Mouse (Mus musculus) C3H10T1/2 (cell line): ENCODE results near the gene Krt28. TPM values are rescaled to one million over a fixed set of nuclear protein-coding genes. Genes with fewer than 3 reads are reported as not detected.

Experiments used
- polyA plus RNA-seq, 2 experiments: library from polyadenylated mRNA; unstranded; fragments of >200 nt; fragmentation: generic; extraction: Trizol; gene quantifications; one replicate each; pipeline ENCODE4 v1.2.1; 2012; ENCODE audit warnings: missing spikeins in 2 of 2

Krt28 gene
- polyA plus RNA-seq: under 1 TPM in 1 of 2 experiments, not detected in 1; 0.02 TPM

DNA sequence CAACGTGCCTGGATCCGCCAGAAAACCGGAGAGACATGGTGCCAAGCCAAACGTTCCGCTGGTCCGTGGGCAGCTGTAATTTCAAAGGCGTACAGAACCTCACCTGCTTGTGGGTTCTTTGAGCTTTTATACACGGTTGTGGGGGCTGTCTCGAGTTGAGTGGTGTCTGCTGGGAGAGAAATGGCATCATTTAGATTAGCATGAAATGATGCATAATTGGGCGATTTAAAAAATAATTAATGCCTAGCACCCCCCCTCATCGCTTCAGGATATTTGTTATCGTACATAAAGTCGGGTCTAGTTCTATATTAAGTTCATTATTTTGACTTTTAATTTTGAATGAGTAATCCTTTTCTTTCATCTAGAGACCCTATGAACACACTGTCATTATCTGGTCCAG lies at the start of gene Krt28:
Gene Krt28, minus strand, starts transcription at position 101 of the 400 bp plus-strand sequence.

DNA sequence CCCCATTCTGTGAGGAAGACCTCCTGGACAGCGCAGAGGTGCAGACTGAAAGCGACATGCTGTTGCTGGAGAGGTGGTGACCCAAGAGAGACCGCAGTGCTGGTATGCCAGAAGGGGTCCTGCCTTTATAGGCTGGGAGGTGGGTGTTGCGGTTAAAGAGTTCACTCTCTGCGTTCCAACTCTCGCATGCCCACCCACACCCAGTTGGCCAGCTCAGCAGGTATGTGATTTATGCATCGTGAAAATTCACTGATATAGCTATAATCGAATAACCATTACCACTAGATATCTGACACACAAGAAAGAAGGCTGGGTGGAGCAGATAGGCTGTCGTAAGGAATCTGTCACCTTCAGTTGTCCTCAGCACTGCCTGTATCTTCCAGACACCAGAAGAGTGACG lies 47.5 kb upstream of the Krt28 start, which contains the start of gene Krt12:
Gene Krt12, minus strand, starts transcription at position 101 of the 400 bp plus-strand sequence.

DNA sequence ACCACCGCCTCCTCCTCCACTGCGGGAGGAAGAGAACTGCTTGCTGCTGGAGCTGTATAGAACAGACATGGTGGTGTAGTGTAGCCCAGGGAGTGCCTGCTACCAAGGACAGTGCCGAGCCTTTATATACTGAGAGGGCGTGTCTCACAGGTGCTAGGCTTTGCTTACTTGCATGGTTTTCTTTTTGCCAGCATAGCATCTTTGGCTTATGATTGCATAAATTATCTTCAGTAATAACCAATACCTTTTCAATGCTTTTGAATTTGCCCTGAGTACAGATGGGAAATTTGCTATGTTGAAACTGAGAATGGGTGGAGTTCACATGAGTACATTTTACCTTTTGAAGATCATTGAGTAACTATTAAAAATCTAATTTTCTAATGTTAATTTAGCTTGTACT lies 14.6 kb upstream of the Krt28 start, which contains the start of gene Krt10:
Gene Krt10, minus strand, starts transcription at position 101 of the 400 bp plus-strand sequence.

DNA sequence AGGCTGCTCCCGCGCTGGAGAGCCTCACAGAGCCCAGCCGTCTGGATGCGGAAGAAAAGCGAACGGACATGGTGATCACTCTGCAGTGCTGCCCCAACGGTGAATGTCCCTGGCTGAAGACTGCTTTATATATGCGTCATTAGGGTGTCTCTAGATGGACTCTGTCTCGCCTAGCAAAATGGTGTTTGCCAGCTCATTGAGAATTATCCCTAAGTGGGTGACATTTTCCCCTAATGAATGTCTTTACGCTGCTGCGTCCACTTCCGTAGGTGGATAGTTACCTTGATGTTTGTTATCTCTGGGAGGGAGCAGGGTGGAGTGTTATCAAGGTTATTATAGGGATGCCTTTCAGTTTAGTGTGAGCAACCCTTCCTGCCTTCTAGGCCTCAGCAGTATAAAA lies 23.7 kb downstream of the Krt28 start, which contains the start of gene Krt27:
Gene Krt27, minus strand, starts transcription at position 101 of the 400 bp plus-strand sequence.

DNA sequence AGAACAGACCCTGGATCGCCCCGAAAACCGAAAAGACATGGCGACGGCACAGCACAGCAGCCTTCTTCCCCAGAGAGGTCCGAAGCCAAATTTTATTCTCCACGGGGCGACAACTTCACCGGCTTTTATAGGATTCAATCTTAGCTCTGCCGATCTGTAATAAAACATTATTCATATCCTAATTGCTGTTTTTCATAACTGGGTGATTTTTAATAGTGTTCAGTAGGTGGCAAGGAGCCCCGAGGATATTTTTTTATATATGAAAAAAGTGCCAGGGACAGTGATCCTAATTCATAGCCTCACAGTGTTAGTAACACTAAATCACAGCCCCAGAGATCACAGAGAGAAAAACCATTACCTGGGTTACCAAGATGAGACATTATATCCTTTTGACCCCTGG lies 36.8 kb downstream of the Krt28 start, which contains the start of gene Krt26:
Gene Krt26, minus strand, starts transcription at position 101 of the 400 bp plus-strand sequence.

DNA sequence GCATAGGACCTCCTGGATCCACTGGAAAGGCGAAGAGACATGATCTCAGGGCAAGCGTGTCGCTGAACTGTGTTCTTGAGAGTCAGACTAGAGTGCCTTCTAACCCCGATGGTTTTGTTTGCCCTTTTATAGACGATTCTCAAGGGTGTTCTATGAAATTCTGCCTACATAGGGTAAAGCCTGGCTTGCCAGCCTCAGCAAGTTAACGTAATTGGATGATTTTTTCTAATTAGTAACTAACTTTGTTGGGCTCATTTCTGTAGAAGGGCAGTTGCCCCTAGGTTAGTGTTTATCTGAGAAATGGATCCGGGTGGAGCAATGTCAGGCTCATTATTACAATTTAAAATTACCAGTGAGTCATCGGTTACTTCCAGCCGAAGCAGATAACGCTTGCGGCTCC lies 51.9 kb downstream of the Krt28 start, which contains the start of gene Krt25:
Gene Krt25, minus strand, starts transcription at position 101 of the 400 bp plus-strand sequence.

Other genes starting within 250 kb of the Krt28 start
- under 1 TPM; 0.04 to 0.24 TPM for gene Ccr7, start 219.8 kb downstream of the Krt28 start, polyA plus RNA-seq
- gene Smarce1, start 143.9 kb downstream of the Krt28 start, polyA plus RNA-seq: 100 to 1,000 TPM in 1 of 2 experiments, 10 to 100 TPM in 1; 51.1 to 137 TPM
- under 1 TPM in 1 of 2 experiments, not detected in 1; 0.01 TPM for gene Krt222, start 130.8 kb downstream of the Krt28 start, polyA plus RNA-seq
- gene Krt24, start 89.6 kb downstream of the Krt28 start, polyA plus RNA-seq: not detected
- gene Krt25, start 52.0 kb downstream of the Krt28 start, polyA plus RNA-seq: not detected
- gene Krt26, start 36.9 kb downstream of the Krt28 start, polyA plus RNA-seq: not detected
- not detected for gene Krt27, start 23.8 kb downstream of the Krt28 start, polyA plus RNA-seq
- gene Krt10, start 14.5 kb upstream of the Krt28 start, polyA plus RNA-seq: 1 to 10 TPM; 2.4 to 8.5 TPM
- not detected for gene Krt12, start 47.4 kb upstream of the Krt28 start, polyA plus RNA-seq
- not detected for gene Krt20, start 63.2 kb upstream of the Krt28 start, polyA plus RNA-seq
- not detected for gene Krt23, start 118.2 kb upstream of the Krt28 start, polyA plus RNA-seq
- not detected for gene Krt39, start 146.4 kb upstream of the Krt28 start, polyA plus RNA-seq
- gene Krt40, start 168.3 kb upstream of the Krt28 start, polyA plus RNA-seq: not detected
- not detected for gene Krtap3-3, start 176.0 kb upstream of the Krt28 start, polyA plus RNA-seq
- gene Krtap3-2, start 181.9 kb upstream of the Krt28 start, polyA plus RNA-seq: not detected
- not detected for gene Gm11939, start 184.6 kb upstream of the Krt28 start, polyA plus RNA-seq
- not detected for gene Krtap3-1, start 191.7 kb upstream of the Krt28 start, polyA plus RNA-seq
- under 1 TPM in 1 of 2 experiments, not detected in 1; 0.06 TPM for gene Krtap1-5, start 206.1 kb upstream of the Krt28 start, polyA plus RNA-seq
- gene Krtap1-4, start 208.8 kb upstream of the Krt28 start, polyA plus RNA-seq: not detected
- gene Krtap1-3, start 216.4 kb upstream of the Krt28 start, polyA plus RNA-seq: not detected
- gene Krtap9-3, start 223.2 kb upstream of the Krt28 start, polyA plus RNA-seq: not detected
- not detected for gene Gm11938, start 228.4 kb upstream of the Krt28 start, polyA plus RNA-seq
- gene Gm11937, start 235.3 kb upstream of the Krt28 start, polyA plus RNA-seq: not detected
- not detected for gene Krtap2-4, start 239.9 kb upstream of the Krt28 start, polyA plus RNA-seq
- not detected for gene Gm11562, start 245.5 kb upstream of the Krt28 start, polyA plus RNA-seq